Mouse (Mus musculus) MEL (cell line): ENCODE results near the gene Rassf8.

ENCODE experiments used
- CHD2 ChIP-seq: IDR thresholded peaks from 2 replicates; pipeline ENCODE4 v1.6.1; 2011; ENCODE audit warnings: low read length, improper control_type of control experiment
- CTCF ChIP-seq, 3 experiments: IDR thresholded peaks in 2 of 3; conservative IDR thresholded peaks in 1 of 3; 2 replicates each; pipeline ENCODE4 v1.5.1; 2011 to 2012; ENCODE audit warnings: low read length in 3 of 3, low read depth in 2 of 3, mild to moderate bottlenecking in 2 of 3, improper control_type of control experiment in 1 of 3, inconsistent platforms in 1 of 3, mixed read lengths in 1 of 3, moderate library complexity in 1 of 3; ENCODE audit not compliant: control insufficient read depth in 1 of 3, insufficient read depth in 1 of 3, poor library complexity in 1 of 3, severe bottlenecking in 1 of 3
- ELF1 ChIP-seq: IDR thresholded peaks from 2 replicates; pipeline ENCODE4 v1.6.1; 2014; ENCODE audit warnings: low read depth, mild to moderate bottlenecking, inconsistent platforms, low read length, improper control_type of control experiment, moderate library complexity
- EP300 ChIP-seq, 2 experiments: IDR thresholded peaks; 2 replicates each; pipeline ENCODE4 v1.6.1; 2011; ENCODE audit warnings: improper control_type of control experiment in 2 of 2, low read length in 2 of 2, low read depth in 1 of 2, mild to moderate bottlenecking in 1 of 2
- GATA1 ChIP-seq: IDR thresholded peaks from 2 replicates; pipeline ENCODE4 v1.6.1; 2011; ENCODE audit warnings: low read depth, low read length, improper control_type of control experiment
- NELFE ChIP-seq: IDR thresholded peaks from 2 replicates; pipeline ENCODE4 v1.6.1; 2011; ENCODE audit warnings: low read depth, low read length, improper control_type of control experiment
- POLR2A ChIP-seq, 2 experiments: IDR thresholded peaks; 2 replicates each; pipeline ENCODE4 v1.6.1; 2011 to 2012; ENCODE audit warnings: low read length in 2 of 2, mild to moderate bottlenecking in 2 of 2, control low read depth in 1 of 2, improper control_type of control experiment in 1 of 2, low read depth in 1 of 2, moderate library complexity in 1 of 2; ENCODE audit not compliant: control insufficient read depth in 1 of 2, insufficient read depth in 1 of 2, poor library complexity in 1 of 2
- POLR2AphosphoS2 ChIP-seq: IDR thresholded peaks from 2 replicates; pipeline ENCODE4 v1.6.1; 2011; ENCODE audit warnings: low read length, improper control_type of control experiment
- TBP ChIP-seq: IDR thresholded peaks from 2 replicates; pipeline ENCODE4 v1.8.0; 2011; ENCODE audit warnings: low read depth, low read length, improper control_type of control experiment
- ZC3H11A ChIP-seq: IDR thresholded peaks from 2 replicates; pipeline ENCODE4 v1.6.1; 2012; ENCODE audit warnings: low read depth, mild to moderate bottlenecking, inconsistent platforms, low read length, improper control_type of control experiment
- ZNF384 ChIP-seq: IDR thresholded peaks from 2 replicates; pipeline ENCODE4 v1.6.1; 2012; ENCODE audit warnings: low read depth, mild to moderate bottlenecking, inconsistent platforms, low read length, improper control_type of control experiment

- TF ChIP-seq ZNF384 (no peak), CTCF (IDR thresholded peaks at IDR 0.05 in 2 of 3, conservative IDR thresholded peaks at IDR 0.05 in 1 of 3; ENCODE audit: control insufficient read depth in 1 of 3, insufficient read depth in 1 of 3, low read depth in 2 of 3, low read length in 3 of 3, poor library complexity in 1 of 3, severe bottlenecking in 1 of 3) (no peak), ZC3H11A (no peak), POLR2AphosphoS2 (no peak), POLR2A (IDR thresholded peaks at IDR 0.05; ENCODE audit: control insufficient read depth in 1 of 2, insufficient read depth in 1 of 2, low read depth in 1 of 2, low read length in 2 of 2, poor library complexity in 1 of 2) (no peak), EP300 (IDR thresholded peaks at IDR 0.05; ENCODE audit: low read depth in 1 of 2, low read length in 2 of 2) (no peak), ELF1 (no peak), NELFE (no peak), GATA1 (no peak), CHD2 (no peak), TBP (no peak)
Observed at GRCm38 (mm10) chr6:145857428-145857827, 110.9 kb downstream of the Rassf8 start.
